Mouse (Mus musculus): ENCODE data around the gene Asic2. TPM values are rescaled to one million over a fixed set of nuclear protein-coding genes. Genes with fewer than 3 reads are reported as not detected.

Asic2 gene
- polyA plus RNA-seq, 1 experiment from 2014 or later, result 0.28 TPM

GRCm38 (mm10) chr11:81331977-81332376 lies 636.3 kb downstream of the Asic2 start:
- Histone ChIP-seq H3K36me3 (ENCODE audit: insufficient read depth) (no peaks in the 10 kb centered on the region), H3K4me1 (ENCODE audit: insufficient read depth) (no peaks in the 10 kb centered on the region), H3K4me3 (ENCODE audit: low read depth, low read length) (no peak overlapping the region), H3K27ac (ENCODE audit: low read depth) (no peak overlapping the region), H3K9ac (no peak overlapping the region), H3K4me2 (no peak overlapping the region), H3K9me3 (ENCODE audit: low read depth, low read length) (no peaks in the 10 kb centered on the region), H3K27me3 (ENCODE audit: insufficient read depth, low read length) (no peaks in the 10 kb centered on the region)
- ATAC-seq (ENCODE audit: insufficient read depth) (no peak), DNase-seq (no peak)
- WGBS, result 72% methylated on average over 2 of the region's 2 CpGs
- peak; percentile 32 for TF ChIP-seq CTCF (IDR thresholded peaks at IDR 0.05; ENCODE audit: low read depth)

- WGBS, result 68% methylated on average over 3 of the region's 3 CpGs
- no peak overlapping the region for H3K27ac ChIP-seq (ENCODE audit: low read depth)
- ATAC-seq (ENCODE audit: insufficient read depth), result no peak
- no peak for DNase-seq
- no peak overlapping the region for H3K4me3 ChIP-seq (ENCODE audit: low read depth, low read length)
- TF ChIP-seq CTCF (IDR thresholded peaks at IDR 0.05; ENCODE audit: low read depth), result no peak
- H3K4me1 ChIP-seq (ENCODE audit: insufficient read depth), result no peaks in the 10 kb centered on the region
- H3K9me3 ChIP-seq (ENCODE audit: low read depth, low read length), result no peaks in the 10 kb centered on the region
- no peak overlapping the region for H3K4me2 ChIP-seq
- no peaks in the 10 kb centered on the region for H3K27me3 ChIP-seq (ENCODE audit: insufficient read depth, low read length)
- H3K9ac ChIP-seq, result no peak overlapping the region
- no peaks in the 10 kb centered on the region for H3K36me3 ChIP-seq (ENCODE audit: insufficient read depth)
These were observed 637.3 kb downstream of the Asic2 start for GRCm38 (mm10) chr11:81330982-81331381.

- Histone ChIP-seq H3K4me3 (ENCODE audit: low read depth, low read length) (no peak overlapping the region), H3K9ac (no peak overlapping the region), H3K9me3 (ENCODE audit: low read depth, low read length) (no peaks in the 10 kb centered on the region), H3K27ac (ENCODE audit: low read depth) (no peak overlapping the region), H3K27me3 (ENCODE audit: insufficient read depth, low read length) (no peaks in the 10 kb centered on the region), H3K36me3 (ENCODE audit: insufficient read depth) (no peaks in the 10 kb centered on the region), H3K4me2 (no peak overlapping the region), H3K4me1 (ENCODE audit: insufficient read depth) (no peaks in the 10 kb centered on the region)
- ATAC-seq (ENCODE audit: insufficient read depth) (no peak), DNase-seq (no peak)
- no peak for TF ChIP-seq CTCF (IDR thresholded peaks at IDR 0.05; ENCODE audit: low read depth)
- 73% methylated on average over 5 of the region's 5 CpGs for WGBS
These were observed 640.2 kb downstream of the Asic2 start for GRCm38 (mm10) chr11:81328088-81328487.

GRCm38 (mm10) chr11:81323146-81323545 lies 645.1 kb downstream of the Asic2 start:
- ATAC-seq (ENCODE audit: insufficient read depth) (no peak), DNase-seq (no peak)
- H3K9me3 ChIP-seq (ENCODE audit: low read depth, low read length), result no peaks in the 10 kb centered on the region
- no peak overlapping the region for H3K4me2 ChIP-seq
- no peak for TF ChIP-seq CTCF (IDR thresholded peaks at IDR 0.05; ENCODE audit: low read depth)
- H3K27me3 ChIP-seq (ENCODE audit: insufficient read depth, low read length), result no peaks in the 10 kb centered on the region
- H3K9ac ChIP-seq, result no peak overlapping the region
- H3K36me3 ChIP-seq (ENCODE audit: insufficient read depth), result no peaks in the 10 kb centered on the region
- no peak overlapping the region for H3K27ac ChIP-seq (ENCODE audit: low read depth)
- no peak overlapping the region for H3K4me3 ChIP-seq (ENCODE audit: low read depth, low read length)
- 82% methylated on average over 4 of the region's 4 CpGs for WGBS
- no peaks in the 10 kb centered on the region for H3K4me1 ChIP-seq (ENCODE audit: insufficient read depth)

GRCm38 (mm10) chr11:81322466-81322865 lies 645.8 kb downstream of the Asic2 start:
- WGBS, result 89% methylated on average over 8 of the region's 8 CpGs
- no peak overlapping the region for H3K4me3 ChIP-seq (ENCODE audit: low read depth, low read length)
- DNase-seq, result no peak
- no peak for TF ChIP-seq CTCF (IDR thresholded peaks at IDR 0.05; ENCODE audit: low read depth)
- H3K9me3 ChIP-seq (ENCODE audit: low read depth, low read length), result no peaks in the 10 kb centered on the region
- no peak overlapping the region for H3K4me2 ChIP-seq
- H3K27ac ChIP-seq (ENCODE audit: low read depth), result no peak overlapping the region
- no peak for ATAC-seq (ENCODE audit: insufficient read depth)
- H3K27me3 ChIP-seq (ENCODE audit: insufficient read depth, low read length), result no peaks in the 10 kb centered on the region
- no peak overlapping the region for H3K9ac ChIP-seq
- no peaks in the 10 kb centered on the region for H3K4me1 ChIP-seq (ENCODE audit: insufficient read depth)
- H3K36me3 ChIP-seq (ENCODE audit: insufficient read depth), result no peaks in the 10 kb centered on the region

- Histone ChIP-seq H3K27me3 (ENCODE audit: insufficient read depth, low read length) (no peaks in the 10 kb centered on the region), H3K36me3 (ENCODE audit: insufficient read depth) (no peaks in the 10 kb centered on the region), H3K4me1 (ENCODE audit: insufficient read depth) (no peaks in the 10 kb centered on the region), H3K4me2 (no peak overlapping the region), H3K9me3 (ENCODE audit: low read depth, low read length) (no peaks in the 10 kb centered on the region), H3K4me3 (ENCODE audit: low read depth, low read length) (no peak overlapping the region), H3K27ac (ENCODE audit: low read depth) (no peak overlapping the region), H3K9ac (no peak overlapping the region)
- TF ChIP-seq CTCF (IDR thresholded peaks at IDR 0.05; ENCODE audit: low read depth), result no peak
- no peak for DNase-seq
- 17% methylated on average over 3 of the region's 3 CpGs for WGBS
- ATAC-seq (ENCODE audit: insufficient read depth), result no peak
These were observed 678.2 kb downstream of the Asic2 start for GRCm38 (mm10) chr11:81290041-81290440.

GRCm38 (mm10) chr11:81283185-81283584 lies 685.1 kb downstream of the Asic2 start:
- 10% methylated on average over 6 of the region's 6 CpGs for WGBS
- H3K27me3 ChIP-seq (ENCODE audit: insufficient read depth, low read length), result no peaks in the 10 kb centered on the region
- DNase-seq, result no peak
- no peak overlapping the region for H3K9ac ChIP-seq
- no peak overlapping the region for H3K4me2 ChIP-seq
- H3K4me3 ChIP-seq (ENCODE audit: low read depth, low read length), result no peak overlapping the region
- H3K4me1 ChIP-seq (ENCODE audit: insufficient read depth), result no peaks in the 10 kb centered on the region
- no peak for ATAC-seq (ENCODE audit: insufficient read depth)
- no peaks in the 10 kb centered on the region for H3K36me3 ChIP-seq (ENCODE audit: insufficient read depth)
- no peak overlapping the region for H3K27ac ChIP-seq (ENCODE audit: low read depth)
- H3K9me3 ChIP-seq (ENCODE audit: low read depth, low read length), result no peaks in the 10 kb centered on the region
- TF ChIP-seq CTCF (IDR thresholded peaks at IDR 0.05; ENCODE audit: low read depth), result no peak

- H3K9me3 ChIP-seq (ENCODE audit: low read depth, low read length), result no peaks in the 10 kb centered on the region
- no peaks in the 10 kb centered on the region for H3K27me3 ChIP-seq (ENCODE audit: insufficient read depth, low read length)
- H3K27ac ChIP-seq (ENCODE audit: low read depth), result no peak overlapping the region
- no peak for TF ChIP-seq CTCF (IDR thresholded peaks at IDR 0.05; ENCODE audit: low read depth)
- no peaks in the 10 kb centered on the region for H3K4me1 ChIP-seq (ENCODE audit: insufficient read depth)
- no peak for ATAC-seq (ENCODE audit: insufficient read depth)
- DNase-seq, result no peak
- H3K4me2 ChIP-seq, result no peak overlapping the region
- no peak overlapping the region for H3K9ac ChIP-seq
- no peak overlapping the region for H3K4me3 ChIP-seq (ENCODE audit: low read depth, low read length)
- WGBS, result 12% methylated on average over 2 of the region's 2 CpGs
- H3K36me3 ChIP-seq (ENCODE audit: insufficient read depth), result no peaks in the 10 kb centered on the region
These were observed 688.2 kb downstream of the Asic2 start for GRCm38 (mm10) chr11:81280070-81280469.
